Mouse (Mus musculus) NIH3T3 (cell line): ENCODE measurements around the gene Sec14l1.

Experiments
- DNase-seq: peaks from one replicate; pipeline ENCODE4 v3.0.0-alpha.2; 2012; ENCODE audit warnings: low read depth

Gene Sec14l1

GRCm38 (mm10) chr11:117129473-117129872 is 14.5 kb downstream of the Sec14l1 start:
- DNase-seq = no peak

- no peak for DNase-seq
Observed at GRCm38 (mm10) chr11:117130068-117130467, 15.1 kb downstream of the Sec14l1 start.

- DNase-seq = peak; percentile 45
Observed at GRCm38 (mm10) chr11:117130888-117131287, 15.9 kb downstream of the Sec14l1 start.

- DNase-seq = no peak
Observed at GRCm38 (mm10) chr11:117131450-117131849, 16.5 kb downstream of the Sec14l1 start.

GRCm38 (mm10) chr11:117134776-117135387 is 19.9 kb downstream of the Sec14l1 start:
- DNase-seq = no peak

- no peak for DNase-seq
Observed at GRCm38 (mm10) chr11:117135457-117136290, 20.7 kb downstream of the Sec14l1 start.

GRCm38 (mm10) chr11:117136880-117137279 is 21.9 kb downstream of the Sec14l1 start:
- DNase-seq = no peak

- no peak for DNase-seq
Observed at GRCm38 (mm10) chr11:117138213-117138761, 23.3 kb downstream of the Sec14l1 start.

- DNase-seq = no peak
Observed at GRCm38 (mm10) chr11:117138795-117139463, 24.0 kb downstream of the Sec14l1 start.

- DNase-seq = no peak
Observed at GRCm38 (mm10) chr11:117141376-117142001, 26.5 kb downstream of the Sec14l1 start.

GRCm38 (mm10) chr11:117142507-117142906 is 27.5 kb downstream of the Sec14l1 start:
- peak; percentile 28 for DNase-seq

- peak; percentile 30 for DNase-seq
Observed at GRCm38 (mm10) chr11:117145451-117146117, 30.6 kb downstream of the Sec14l1 start.

- DNase-seq = no peak
Observed at GRCm38 (mm10) chr11:117146118-117146506, 31.1 kb downstream of the Sec14l1 start.

- DNase-seq = no peak
Observed at GRCm38 (mm10) chr11:117146776-117147536, 32.0 kb downstream of the Sec14l1 start.

- no peak for DNase-seq
Observed at GRCm38 (mm10) chr11:117148893-117149685, 34.1 kb downstream of the Sec14l1 start.

- DNase-seq = no peak
Observed at GRCm38 (mm10) chr11:117150467-117150966, 35.5 kb downstream of the Sec14l1 start.

- DNase-seq = no peak
Observed at GRCm38 (mm10) chr11:117151461-117151860, 36.5 kb downstream of the Sec14l1 start.

GRCm38 (mm10) chr11:117152541-117152940 is 37.6 kb downstream of the Sec14l1 start:
- DNase-seq = no peak

- DNase-seq = no peak
Observed at GRCm38 (mm10) chr11:117153553-117153952, 38.6 kb downstream of the Sec14l1 start.
